Mouse (Mus musculus): ENCODE results near the gene Rad23a.
A peak's percentile ranks its signal among the peaks of the same experiment; 100 is the strongest.

The Rad23a gene

DNA sequence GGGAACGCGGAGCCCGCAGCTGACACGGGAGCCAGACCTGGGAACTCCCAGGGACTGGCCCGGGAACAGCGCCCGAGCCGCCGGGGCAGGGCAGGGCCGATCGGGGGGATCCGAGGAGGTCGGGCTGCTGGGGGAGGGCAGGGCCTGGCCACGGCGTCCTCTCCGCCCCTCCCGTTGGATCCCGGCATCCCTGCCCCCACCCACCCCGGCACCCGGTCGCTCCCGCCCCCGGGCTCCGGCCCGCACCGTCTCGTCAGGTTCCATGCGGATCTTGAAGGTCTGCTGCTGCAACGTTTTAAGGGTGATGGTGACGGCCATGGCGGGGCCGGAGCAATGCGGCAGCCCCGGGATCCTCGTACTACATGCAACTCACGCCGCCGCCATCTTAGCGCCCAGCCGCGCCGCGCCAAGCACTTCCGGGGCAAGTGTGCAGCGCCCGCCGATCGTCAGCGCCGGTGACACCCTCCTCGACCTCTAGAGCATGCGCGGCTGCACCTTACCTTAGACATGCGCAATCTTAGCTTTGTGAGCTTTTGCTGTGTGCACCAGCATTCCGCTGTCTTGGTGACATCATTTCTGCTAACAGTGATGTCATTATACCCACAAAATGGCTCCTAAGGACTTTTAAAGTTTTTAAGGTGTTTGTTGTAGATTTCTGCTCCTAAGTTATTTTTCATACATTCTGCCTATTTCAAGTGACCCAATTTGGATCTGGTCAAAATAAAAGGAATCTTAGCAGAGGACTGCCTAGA lies at the start of gene Rad23a:
TSS of gene Rad23a (minus strand) at position 418 of the 752 bp plus-strand sequence.
- peak; percentile 82 to 90 for DNase-seq (ENCODE audit: low spot score in 2 of 2)

GRCm38 (mm10) chr8:84889141-84889540 lies 48.7 kb upstream of the Rad23a start:
- no peak for DNase-seq (ENCODE audit: low spot score in 2 of 2)

DNA sequence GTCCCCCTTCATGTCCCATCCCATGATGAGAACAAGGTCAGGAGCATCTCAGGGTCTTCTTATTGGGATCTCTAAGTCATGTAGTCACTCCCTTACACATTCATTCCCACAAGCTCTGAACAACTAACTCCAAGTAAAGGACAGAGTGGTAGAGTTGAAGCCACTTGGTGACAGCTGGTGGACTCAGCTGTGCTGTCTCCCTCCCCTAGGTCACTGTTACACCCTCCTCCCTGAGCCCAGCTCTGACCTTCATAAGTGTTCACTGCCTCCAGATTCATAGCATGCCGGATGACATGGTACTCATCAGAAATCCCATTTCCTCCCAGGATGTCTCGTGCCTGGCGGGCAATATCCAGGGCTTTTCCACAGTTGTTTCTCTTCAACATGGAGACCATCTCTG lies 47.8 kb upstream of the Rad23a start:
- no peak for DNase-seq (ENCODE audit: low spot score in 2 of 2)

DNA sequence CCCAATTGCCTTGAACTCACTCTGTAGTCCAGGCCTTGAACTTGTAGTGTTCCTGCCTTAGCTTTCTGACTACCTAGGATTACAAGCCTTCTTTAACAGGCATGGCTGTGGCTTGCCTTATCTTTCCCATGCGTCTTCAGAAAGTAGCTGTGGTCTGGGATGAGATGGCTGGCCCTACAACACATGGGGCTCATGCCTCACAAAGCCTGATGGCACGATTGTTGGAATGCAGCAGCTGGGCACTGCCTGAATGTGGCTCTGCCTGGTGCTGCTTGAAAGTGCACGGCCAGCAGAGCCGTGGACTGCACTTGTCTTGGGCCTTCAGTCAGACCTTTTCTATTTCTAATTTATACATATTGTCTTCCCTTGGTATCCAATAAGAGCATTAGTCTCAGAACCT lies 44.3 kb upstream of the Rad23a start:
- DNase-seq (ENCODE audit: low spot score in 2 of 2): no peak

DNA sequence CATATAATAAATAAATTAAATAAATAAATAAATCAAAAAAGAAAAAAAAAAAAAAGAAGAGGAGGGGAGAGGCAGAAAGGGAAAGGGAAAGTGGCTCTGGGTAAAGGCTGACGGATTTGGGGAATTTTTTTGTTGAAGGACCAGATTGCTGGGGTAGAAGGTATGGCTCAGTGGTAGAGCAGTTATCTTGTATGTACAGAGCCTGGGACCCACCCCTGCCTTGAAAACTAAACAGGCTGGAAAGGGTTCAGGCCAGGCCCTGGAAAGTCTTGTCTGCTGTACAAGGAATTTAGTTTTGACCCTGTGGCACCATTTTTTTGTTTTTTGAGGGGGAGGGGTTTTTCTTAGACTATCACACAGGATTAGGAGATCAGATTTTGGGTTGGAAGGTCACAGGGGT lies 38.5 kb upstream of the Rad23a start:
- no peak for DNase-seq (ENCODE audit: low spot score in 2 of 2)

GRCm38 (mm10) chr8:84877297-84878035 lies 37.0 kb upstream of the Rad23a start:
- peak in 1 of 2 experiments; percentile 55 for DNase-seq (ENCODE audit: low spot score in 2 of 2)

DNA sequence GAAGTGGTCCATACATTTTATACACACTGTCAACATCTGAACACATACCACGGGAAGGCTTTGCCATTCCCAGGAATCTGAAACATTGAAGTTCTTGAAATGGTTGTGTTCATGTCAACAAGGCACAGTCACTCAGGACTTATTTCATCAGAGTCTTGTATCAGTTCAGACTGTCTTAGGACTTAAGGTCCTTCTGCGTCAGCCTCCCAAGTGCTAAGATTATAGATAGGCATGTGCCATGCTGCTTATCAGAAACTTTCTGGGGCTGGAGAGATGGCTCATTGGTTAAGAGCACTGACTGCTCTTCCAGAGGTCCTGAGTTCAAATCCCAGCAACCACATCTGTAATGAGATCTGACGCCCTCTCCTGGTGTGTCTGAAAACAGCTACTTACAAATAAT lies 33.9 kb upstream of the Rad23a start:
- no peak for DNase-seq (ENCODE audit: low spot score in 2 of 2)

DNA sequence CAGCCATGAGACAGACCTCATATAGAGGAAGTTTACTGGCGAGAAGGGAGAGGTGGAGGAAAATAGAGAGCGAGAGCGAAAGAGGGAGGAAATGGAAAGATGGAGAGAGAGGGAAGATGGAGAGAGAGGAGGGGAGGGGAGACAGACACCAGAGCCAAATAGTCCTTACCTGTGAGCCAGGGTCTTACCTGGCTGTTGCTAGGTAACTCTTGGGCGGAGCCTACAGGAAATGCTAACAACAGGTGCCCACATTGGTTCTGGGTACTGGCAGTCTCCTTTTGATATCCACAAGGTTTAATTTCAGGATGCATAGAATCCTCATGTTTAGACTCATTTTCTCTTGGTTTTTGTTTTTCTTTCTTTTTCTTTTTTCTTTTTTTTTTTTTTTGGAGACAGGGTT lies 32.6 kb upstream of the Rad23a start:
- DNase-seq (ENCODE audit: low spot score in 2 of 2): no peak

DNA sequence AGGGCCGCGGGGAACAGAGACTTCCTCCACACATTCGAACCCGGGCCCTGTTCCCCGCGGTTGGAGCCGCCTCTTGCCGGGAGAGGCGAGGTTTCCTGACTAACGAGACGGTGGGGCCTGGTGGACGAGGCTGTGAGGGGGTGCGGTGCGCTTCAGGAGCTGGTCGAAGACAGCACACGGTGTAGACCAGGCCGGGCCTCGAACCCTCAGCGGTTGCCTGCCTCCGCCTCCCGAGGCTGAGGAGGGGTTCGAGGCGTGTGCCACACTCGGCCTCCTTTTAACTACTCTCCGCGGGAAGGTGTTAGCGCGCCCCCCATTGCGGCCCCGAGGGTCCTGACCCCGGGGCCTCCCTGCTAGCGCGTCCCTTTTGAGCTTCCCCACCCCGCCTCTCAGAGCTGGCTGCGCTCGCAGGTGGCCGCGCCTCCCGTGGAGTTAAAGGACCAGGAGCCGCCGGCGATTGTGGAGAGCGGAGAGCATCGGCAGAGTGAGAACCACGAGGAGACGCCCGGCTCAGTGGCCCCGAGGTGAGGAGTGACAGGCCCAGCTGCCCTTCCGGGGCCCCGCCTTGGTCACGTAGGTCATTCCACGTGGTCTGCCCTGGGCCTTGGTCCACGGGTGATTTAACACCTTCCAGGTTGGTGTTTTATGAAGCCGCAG lies 32.0 kb upstream of the Rad23a start:
- peak in 1 of 2 experiments; percentile 24 for DNase-seq (ENCODE audit: low spot score in 2 of 2)

GRCm38 (mm10) chr8:84871376-84872308 lies 31.2 kb upstream of the Rad23a start, which contains the start of gene Syce2:
TSS of gene Syce2 (plus strand) at chr8:84872111.
- DNase-seq (ENCODE audit: low spot score in 2 of 2): peak; percentile 37 to 68

- peak; percentile 79 to 89 for DNase-seq (ENCODE audit: low spot score in 2 of 2)
These were observed 16.5 kb upstream of the Rad23a start, which contains the start of gene Farsa for GRCm38 (mm10) chr8:84856864-84857441. TSS of gene Farsa (plus strand) at chr8:84856989.

DNA sequence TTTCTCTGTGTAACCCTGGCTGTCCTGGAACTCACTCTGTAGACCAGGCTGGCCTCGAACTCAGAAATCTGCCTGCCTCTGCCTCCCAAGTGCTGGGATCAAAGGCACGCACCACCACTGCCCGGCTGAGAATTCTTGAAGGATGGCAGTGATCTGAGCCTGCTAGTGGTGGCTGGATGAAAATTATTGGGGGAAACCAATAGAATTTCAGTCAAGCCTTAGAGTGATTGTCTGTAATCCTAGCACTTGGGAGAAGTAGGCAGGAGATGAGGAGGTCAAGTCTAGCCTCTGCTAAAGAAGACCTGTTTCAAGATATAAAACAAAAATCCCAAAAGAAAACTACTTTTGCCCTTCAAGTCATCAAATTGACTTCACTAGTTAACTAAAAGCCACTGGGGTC lies 16.0 kb upstream of the Rad23a start:
- DNase-seq (ENCODE audit: low spot score in 2 of 2): no peak

DNA sequence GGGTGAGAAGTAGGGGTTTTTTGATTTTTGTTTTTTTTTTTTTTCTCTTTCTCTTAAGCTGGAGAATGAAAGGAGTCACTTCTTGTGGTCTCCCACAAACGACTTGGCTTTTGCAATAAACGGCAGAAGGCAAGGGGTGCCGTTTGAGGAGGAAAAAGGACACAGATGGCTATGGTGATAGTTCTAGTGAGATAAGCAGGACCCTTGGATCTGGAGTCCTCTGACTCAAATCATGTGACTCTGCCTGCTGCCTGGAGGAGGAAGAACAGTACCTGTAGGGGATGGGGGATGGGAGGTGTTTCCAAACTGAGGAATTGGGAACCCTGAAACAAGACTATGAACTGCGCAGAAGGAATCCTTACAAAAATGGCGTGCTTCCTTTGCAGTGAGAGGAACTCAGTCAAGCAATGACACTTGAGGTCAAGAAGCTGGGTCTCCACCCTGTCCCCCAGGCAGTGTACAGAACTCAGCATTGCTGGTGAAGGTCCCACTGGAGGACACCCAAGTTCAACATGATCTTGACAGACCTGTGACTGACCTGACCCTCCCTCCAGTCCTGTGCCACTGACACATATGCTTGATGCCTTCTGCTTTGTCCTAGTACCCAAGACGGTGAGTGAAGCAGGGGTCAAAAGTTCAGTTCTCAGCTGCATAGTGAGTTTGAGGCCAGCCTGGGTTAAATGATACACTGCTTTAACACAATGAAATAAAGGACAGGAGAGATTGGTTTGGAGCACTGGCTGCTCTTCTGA lies 7.4 kb upstream of the Rad23a start:
- no peak for DNase-seq (ENCODE audit: low spot score in 2 of 2)

DNA sequence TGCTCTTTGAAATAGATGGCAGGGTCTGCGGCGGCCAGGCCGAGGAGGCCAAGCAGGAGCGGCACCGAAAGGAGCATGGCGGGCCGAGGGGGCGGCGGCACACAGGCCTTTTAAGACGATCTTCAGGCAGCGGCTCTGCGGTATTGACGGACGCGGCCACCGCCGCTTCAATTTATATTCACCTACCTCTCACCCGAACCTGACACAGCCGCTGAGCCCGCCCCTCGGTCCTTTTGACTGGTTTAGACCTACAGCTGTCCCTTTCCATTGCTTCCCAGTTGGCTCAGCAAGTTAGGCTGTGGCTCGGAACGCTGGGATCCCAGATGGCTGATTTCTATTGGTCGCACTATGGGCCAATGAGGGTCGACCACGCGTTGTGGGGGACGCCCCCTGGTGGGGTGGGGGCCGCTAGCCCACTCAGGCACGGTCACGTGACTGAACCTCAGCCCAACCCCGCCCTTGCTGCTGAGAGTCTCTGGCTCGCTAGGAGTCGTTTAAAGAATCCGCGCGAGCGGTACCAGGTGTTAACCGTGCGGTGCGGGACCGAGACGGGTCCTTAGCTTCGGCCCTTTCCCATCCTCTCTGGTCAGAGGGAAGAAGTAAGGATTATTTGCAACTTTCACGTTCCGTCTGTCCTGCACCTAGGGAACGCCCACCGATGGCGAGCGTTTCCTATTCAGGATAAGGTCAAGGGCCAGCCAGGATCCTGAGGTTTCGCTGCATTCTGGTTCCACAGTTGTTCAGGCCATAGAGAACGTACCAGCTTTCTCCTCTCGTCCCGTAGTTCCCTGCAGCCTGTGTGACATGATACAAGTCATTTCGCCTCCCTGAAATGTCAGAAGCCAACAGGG lies 6.5 kb upstream of the Rad23a start, which contains the start of gene Calr:
TSS of gene Calr (minus strand) at position 213 of the 851 bp plus-strand sequence.
- peak; percentile 98 to 99 for DNase-seq (ENCODE audit: low spot score in 2 of 2)

DNA sequence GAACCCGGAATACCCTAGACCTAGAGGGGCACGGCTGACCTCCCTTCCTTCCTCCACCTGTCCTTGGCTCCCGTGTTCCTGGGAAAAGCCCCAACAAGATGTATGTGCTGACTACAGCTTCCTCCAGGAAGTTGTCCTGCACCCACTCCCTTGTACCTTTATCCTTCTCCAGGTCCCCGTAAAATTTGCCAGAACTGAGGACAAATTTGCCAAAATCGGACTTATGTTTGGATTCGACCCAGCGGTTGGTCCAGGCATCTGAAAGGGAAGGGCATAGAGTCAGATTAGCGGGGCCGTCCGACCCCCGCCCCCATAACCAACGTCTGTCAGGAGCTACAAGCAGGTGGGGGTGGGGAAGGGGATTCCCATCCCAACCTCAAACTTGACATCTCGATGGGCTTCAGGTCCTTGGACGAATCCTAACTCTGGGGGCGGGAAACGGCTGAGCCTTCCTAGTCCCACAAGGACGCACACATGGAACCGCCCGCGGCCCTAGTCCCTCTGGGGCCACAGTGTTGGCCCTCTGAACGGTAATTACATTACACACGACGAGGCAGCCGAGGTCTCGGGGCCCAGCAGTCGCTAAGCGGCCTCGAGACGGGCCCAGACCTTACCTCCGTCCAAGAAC lies 5.7 kb upstream of the Rad23a start:
- no peak for DNase-seq (ENCODE audit: low spot score in 2 of 2)

DNA sequence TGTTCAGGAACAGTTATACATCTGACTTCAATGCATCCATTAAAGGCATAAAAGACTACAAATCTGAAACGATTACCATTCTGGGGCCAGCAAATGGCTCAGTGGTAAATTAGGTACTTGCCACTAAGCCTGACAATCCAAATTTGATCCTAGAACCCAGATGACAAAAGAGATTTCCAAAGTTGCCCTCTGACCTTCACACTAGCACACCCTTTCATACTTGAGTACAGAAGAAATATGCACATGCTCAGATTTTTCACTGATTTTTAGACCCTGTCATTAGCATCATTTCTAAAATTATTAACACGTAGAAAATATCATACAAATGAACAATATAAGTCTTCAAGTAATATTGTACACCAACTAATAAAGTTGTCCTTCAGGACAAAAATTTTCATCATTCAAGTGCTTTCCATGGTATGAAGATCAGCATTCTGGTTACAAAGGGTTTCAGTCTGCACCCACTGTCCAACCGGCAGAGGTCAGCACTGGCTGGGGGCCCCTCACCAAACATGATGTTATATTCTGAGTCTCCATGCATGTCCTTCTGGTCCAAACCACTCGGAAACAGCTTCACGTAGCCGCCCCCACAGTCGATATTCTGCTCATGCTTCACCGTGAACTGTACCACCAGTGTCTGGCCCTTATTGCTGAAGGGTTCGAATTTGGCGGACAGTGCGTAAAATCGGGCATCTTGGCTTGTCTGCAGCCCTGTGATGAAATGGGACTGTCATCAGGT lies 5.1 kb upstream of the Rad23a start:
- DNase-seq (ENCODE audit: low spot score in 2 of 2): peak in 1 of 2 experiments; percentile 64

DNA sequence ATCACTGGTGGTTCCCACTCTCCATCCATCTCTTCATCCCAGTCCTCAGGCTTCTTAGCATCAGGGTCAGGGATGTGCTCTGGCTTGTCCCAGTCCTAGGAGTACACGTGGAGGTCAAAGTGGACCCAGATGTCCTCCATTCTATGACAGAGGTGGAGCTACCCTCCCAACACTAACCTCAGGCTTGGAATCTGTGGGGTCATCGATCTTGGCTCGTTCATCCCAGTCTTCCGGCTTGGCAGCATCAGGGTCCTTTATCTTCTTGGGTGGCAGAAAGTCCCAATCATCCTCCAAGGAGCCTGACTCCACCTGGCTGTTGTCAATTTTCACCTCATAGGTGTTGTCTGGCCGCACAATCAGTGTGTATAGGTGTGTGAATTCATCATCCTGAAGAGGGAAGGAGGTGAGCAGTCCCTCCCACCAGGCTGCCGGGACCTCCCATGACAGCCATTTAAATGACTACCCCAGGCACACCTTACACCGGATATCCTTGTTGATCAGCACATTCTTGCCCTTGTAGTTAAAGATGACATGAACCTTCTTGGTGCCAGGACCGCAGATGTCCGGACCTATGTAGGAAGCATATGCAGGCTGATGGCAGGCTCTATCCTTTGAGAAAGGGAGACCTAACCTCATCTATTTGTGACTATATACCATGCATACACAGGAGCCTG lies 4.1 kb upstream of the Rad23a start:
- DNase-seq (ENCODE audit: low spot score in 2 of 2): no peak

Data from cerebellum, postnatal 4 days (tissue).